Mouse (Mus musculus) R1 (cell line): ENCODE data around the gene Bub1.
A peak's percentile ranks its signal among the peaks of the same experiment; 100 is the strongest.

Experiments used
- DNase-seq: peaks from one replicate; pipeline ENCODE4 v3.0.0-alpha.2; 2018; ENCODE audit warnings: low read depth, low spot score

Gene Bub1

GRCm38 (mm10) chr2:127831401-127832102 is at the start of gene Bub1:
Bub1 (minus strand) TSS chr2:127831865.
- peak; percentile 95 for DNase-seq

- DNase-seq = no peak
Observed at GRCm38 (mm10) chr2:127881063-127881462, 49.4 kb upstream of the Bub1 start.

GRCm38 (mm10) chr2:127864381-127864780 is 32.7 kb upstream of the Bub1 start:
- DNase-seq = no peak

- DNase-seq = no peak
Observed at GRCm38 (mm10) chr2:127854332-127854991, 22.8 kb upstream of the Bub1 start.

- no peak for DNase-seq
Observed at GRCm38 (mm10) chr2:127850371-127850770, 18.7 kb upstream of the Bub1 start.

GRCm38 (mm10) chr2:127846571-127846970 is 14.9 kb upstream of the Bub1 start:
- no peak for DNase-seq

- no peak for DNase-seq
Observed at GRCm38 (mm10) chr2:127846008-127846407, 14.3 kb upstream of the Bub1 start.

- peak; percentile 29 for DNase-seq
Observed at GRCm38 (mm10) chr2:127845346-127845982, 13.8 kb upstream of the Bub1 start.

- no peak for DNase-seq
Observed at GRCm38 (mm10) chr2:127842421-127842820, 10.8 kb upstream of the Bub1 start.

- no peak for DNase-seq
Observed at GRCm38 (mm10) chr2:127841402-127841801, 9.7 kb upstream of the Bub1 start.

GRCm38 (mm10) chr2:127839425-127839824 is 7.8 kb upstream of the Bub1 start:
- peak; percentile 94 for DNase-seq

- peak; percentile 49 for DNase-seq
Observed at GRCm38 (mm10) chr2:127838576-127838975, 6.9 kb upstream of the Bub1 start, which contains the start of gene Acoxl. Acoxl (plus strand) TSS chr2:127838876.

- peak; percentile 65 for DNase-seq
Observed at GRCm38 (mm10) chr2:127832833-127833190, 1.1 kb upstream of the Bub1 start.

GRCm38 (mm10) chr2:127832103-127832832 is 603 bp upstream of the Bub1 start:
- no peak for DNase-seq

GRCm38 (mm10) chr2:127791919-127792603 is 39.6 kb downstream of the Bub1 start, which contains the start of gene Mtln:
Mtln (minus strand) TSS chr2:127792488.
- peak; percentile 97 for DNase-seq

- DNase-seq = no peak
Observed at GRCm38 (mm10) chr2:127789651-127790270, 41.9 kb downstream of the Bub1 start.

- no peak for DNase-seq
Observed at GRCm38 (mm10) chr2:127789138-127789537, 42.5 kb downstream of the Bub1 start.

- peak; percentile 90 for DNase-seq
Observed at GRCm38 (mm10) chr2:127788440-127789116, 43.1 kb downstream of the Bub1 start, which contains the start of gene Nphp1. Nphp1 (minus strand) TSS chr2:127788897.

- no peak for DNase-seq
Observed at GRCm38 (mm10) chr2:127787226-127787625, 44.4 kb downstream of the Bub1 start.

GRCm38 (mm10) chr2:127778451-127778850 is 53.2 kb downstream of the Bub1 start:
- DNase-seq = no peak
